ENCODE assay signal across 11 mouse cellular contexts in the genomic region with DNA sequence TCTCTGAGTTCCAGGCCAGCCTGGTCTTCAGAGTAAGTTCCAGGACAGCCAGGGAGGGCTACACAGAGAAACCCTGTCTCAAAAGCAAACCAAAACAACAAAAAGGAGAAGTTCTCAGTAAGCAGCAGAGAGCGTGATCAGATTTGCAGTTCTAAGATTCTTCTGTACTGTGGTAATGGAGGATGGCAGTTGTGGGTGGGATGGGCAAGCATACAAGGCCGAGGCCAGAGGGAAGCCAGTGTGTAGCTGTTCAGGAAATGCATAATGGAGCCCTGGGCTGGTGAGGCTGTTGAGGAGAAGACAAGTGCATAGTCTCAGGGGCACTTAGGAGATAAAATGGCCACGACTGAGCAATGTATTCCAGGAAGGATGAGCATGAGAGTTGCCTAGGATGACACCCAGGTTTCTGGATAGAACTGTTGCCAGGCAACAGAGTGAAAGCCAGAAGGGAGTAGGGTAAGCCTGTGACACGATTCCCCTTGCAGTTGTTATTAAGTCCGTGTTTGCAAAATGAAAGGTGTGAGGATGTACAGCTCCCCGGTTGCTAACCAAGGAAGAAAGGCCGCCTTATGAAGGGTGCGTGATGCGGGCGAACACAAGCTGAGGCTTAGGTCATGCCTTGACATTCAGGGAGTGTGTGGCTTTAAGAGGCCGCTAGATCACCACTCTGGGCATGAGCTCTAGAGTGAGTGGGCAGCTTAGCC. TPM values are rescaled to one million over a fixed set of nuclear protein-coding genes. Genes with fewer than 3 reads are reported as not detected.
DNase-seq lines count a peak whose midpoint lies in the region.
"Had no signal": no experiment of that assay in that cellular context is flagged by ENCODE, and none has a peak within 500 bp of the region (broad histone marks: within the 10 kb centered on the region; RNA-seq: fewer than 3 reads in every experiment).

No protein-coding gene starts in this region.

- intact Hi-C loops in left cerebral cortex, postnatal 14 days (cut with DNase I) = no loop called here

- DNase-seq in frontal cortex, adult 2 months (ENCODE audit: extremely low spot score in 1 of 2, low spot score in 1 of 2) = peak; percentile 65 to 78
- DNase-seq in frontal cortex, postnatal 14 days (ENCODE audit: low spot score in 2 of 2) = no peak
- peak; percentile 56 for DNase-seq in right cerebral cortex, postnatal 25 days
- no peak for DNase-seq in right cerebral cortex, postnatal 10 days (ENCODE audit: low spot score in 2 of 2)
- DNase-seq in left cerebral cortex, postnatal 14 days (ENCODE audit: low spot score in 2 of 2) = peak; percentile 36 to 81
- no peak for DNase-seq in cerebellum, postnatal 25 days
- DNase-seq in kidney, adult 18-20 months = no peak
- no peak for DNase-seq in ovary, postnatal 14 days (ENCODE audit: low spot score)
- DNase-seq: B cell, adult 2 months; gastrocnemius, postnatal 36 days; kidney, postnatal 36 days had no signal

RNA-seq across cellular contexts. Expression of gene Ywhah, which starts 13.0 kb away (rescaled TPM):
- polyA plus RNA-seq in frontal cortex, adult 2 months (2012; rRNA removed) = 1,285 and 1,395 TPM in 2 replicates
- 1,000 to 10,000 TPM; 1,147 to 1,287 TPM for total RNA-seq in left cerebral cortex, postnatal 14 days (2021)

Comparison
In these comparisons a context has a peak if more than half of its experiments do, and no peak if none do; other contexts are left out.
1. DNase-seq: peak in frontal cortex, adult 2 months (2 of 2), right cerebral cortex, postnatal 25 days (single experiment) and left cerebral cortex, postnatal 14 days (2 of 2); none in frontal cortex, postnatal 14 days (0 of 2), right cerebral cortex, postnatal 10 days (0 of 2), cerebellum, postnatal 25 days (0 of 2), kidney, adult 18-20 months (single experiment) and ovary, postnatal 14 days (single experiment).